Mouse (Mus musculus): ENCODE results near the gene Pnkp.

Gene Pnkp

GRCm38 (mm10) chr7:44901230-44901722, 44.3 kb downstream of the Pnkp start:
- no peak for DNase-seq (ENCODE audit: low spot score in 2 of 2)

GRCm38 (mm10) chr7:44905430-44905829, 48.5 kb downstream of the Pnkp start:
- no peak for DNase-seq (ENCODE audit: low spot score in 2 of 2)

DNA sequence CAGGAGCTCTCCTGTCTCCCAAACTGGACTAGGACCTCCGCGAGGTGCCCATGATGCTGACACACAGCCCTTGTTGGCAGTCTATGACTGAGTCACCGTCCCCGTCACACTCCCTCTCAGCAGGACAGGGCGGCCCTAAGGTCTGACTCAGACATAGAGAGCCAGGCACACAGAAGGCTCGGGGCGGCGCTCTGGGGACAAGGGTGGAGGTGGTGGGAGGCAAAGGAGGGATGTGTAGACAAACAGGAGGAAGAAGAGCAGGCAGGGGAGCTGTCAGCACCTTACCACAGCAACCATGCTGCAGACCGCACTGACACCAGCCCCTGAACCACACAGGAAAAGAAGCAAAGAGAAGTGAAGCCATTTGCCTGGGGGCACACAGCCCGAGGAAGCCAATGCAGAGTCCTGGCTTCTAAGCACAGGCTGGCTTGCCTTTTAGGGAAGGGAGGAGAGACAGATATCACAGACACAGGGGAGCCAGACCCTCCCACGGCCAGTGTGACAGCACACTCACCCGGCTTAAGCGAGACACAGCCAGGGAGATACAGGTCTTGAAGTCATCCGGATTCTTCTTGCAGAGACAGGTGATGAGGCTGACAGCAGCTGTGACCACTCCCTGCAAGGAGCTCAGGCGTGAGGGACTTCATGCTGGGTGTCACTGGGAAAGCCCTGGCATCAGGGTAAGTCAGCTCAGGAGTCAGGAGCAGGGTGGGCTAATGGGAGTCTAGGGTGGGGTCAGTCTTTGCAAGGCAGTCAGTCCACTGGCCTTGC, 52.0 kb downstream of the Pnkp start:
- no peak for DNase-seq (ENCODE audit: low spot score in 2 of 2)
